Mouse (Mus musculus) erythroblast, embryonic 14.5 days (primary cell): ENCODE data around the gene Pcbp2.

Experiments used
- GATA1 ChIP-seq: IDR thresholded peaks from 2 replicates; pipeline ENCODE4 v1.6.1; 2012; ENCODE audit warnings: low read length, inconsistent platforms, mixed read lengths
- TAL1 ChIP-seq: IDR thresholded peaks from 3 replicates; pipeline ENCODE4 v1.6.1; 2012; ENCODE audit warnings: low read length, inconsistent platforms, mixed read lengths

- TF ChIP-seq GATA1 (no peak), TAL1 (no peak)
Measured at GRCm38 (mm10) chr15:102515791-102516190, 45.5 kb downstream of the Pcbp2 start.
